Mouse (Mus musculus) testis, adult 2 months (tissue): ENCODE data around the gene Nfkbie.

Experiments
- CTCF ChIP-seq: fragments of 200-500 bp; IDR thresholded peaks from 2 replicates; pipeline ENCODE4 v1.5.1; 2012; ENCODE audit warnings: low read depth, mild to moderate bottlenecking, inconsistent platforms, low read length, moderate library complexity; ENCODE audit not compliant: control insufficient read depth, insufficient read depth, insufficient replicate concordance
- POLR2A ChIP-seq: fragments of 200-500 bp; IDR thresholded peaks from 2 replicates; pipeline ENCODE4 v1.6.1; 2012; ENCODE audit warnings: low read depth, mild to moderate bottlenecking, inconsistent platforms, low read length, moderate library complexity; ENCODE audit not compliant: control insufficient read depth

DNA sequence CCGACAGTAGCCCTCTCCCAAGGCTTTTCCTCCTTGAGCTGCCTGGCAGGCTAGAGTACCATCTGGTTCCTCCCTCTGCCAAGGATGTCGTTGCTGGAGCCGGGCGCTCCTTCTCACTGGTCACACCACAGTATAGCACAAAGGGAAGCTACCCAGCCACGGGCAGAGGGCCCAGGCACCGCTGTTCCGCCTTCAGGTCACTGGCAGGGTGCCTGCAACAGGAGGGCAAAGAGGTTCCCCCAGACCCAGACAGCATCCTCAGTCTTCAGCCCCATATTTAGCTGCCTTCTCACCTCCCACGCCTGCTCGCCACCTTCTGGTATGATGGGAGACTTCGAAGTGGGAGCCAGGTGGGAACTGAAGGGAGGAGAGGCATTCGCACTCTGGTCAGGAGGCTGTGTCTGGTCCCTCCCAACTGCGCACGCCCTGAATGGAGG lies 25.1 kb upstream of the Nfkbie start:
- TF ChIP-seq CTCF, result no peak
- TF ChIP-seq POLR2A, result no peak
